Mouse (Mus musculus): ENCODE results near the gene Oas1g.
"Not testable (repeated sequence)": the region's sequence is repeated elsewhere in the genome, so short reads cannot be mapped to it uniquely, and the experiment has no call there.

- not testable (repeated sequence) for TF ChIP-seq CTCF (IDR thresholded peaks at IDR 0.05; ENCODE audit: extremely low read depth, insufficient read length, insufficient replicate concordance, low read depth, low read length); POLR2A (IDR thresholded peaks at IDR 0.05; ENCODE audit: low read depth, low read length)
These were observed 4.3 kb upstream of the Oas1g start for GRCm38 (mm10) chr5:120891566-120892242.

All from small intestine, adult 2 months (tissue).